Mouse (Mus musculus): ENCODE results near the gene Slco3a1.

Gene Slco3a1

DNA sequence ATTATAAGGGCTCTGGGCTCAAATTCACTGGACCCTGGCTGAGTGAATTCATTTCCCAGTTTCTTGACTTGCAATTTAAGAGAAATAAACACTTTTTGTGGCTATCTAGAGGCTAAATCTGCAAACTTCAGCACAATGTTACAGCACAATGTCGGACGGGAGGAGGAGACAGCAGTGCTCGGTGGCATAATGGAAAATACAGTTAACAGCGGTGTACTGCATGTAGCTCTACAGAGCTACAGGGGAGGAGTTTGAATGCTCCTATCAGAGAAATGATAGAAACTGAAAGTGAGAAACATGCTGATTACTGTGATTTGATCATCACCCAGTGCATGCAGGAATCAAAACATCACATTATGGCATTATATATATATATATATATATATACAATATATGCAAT, 68.5 kb downstream of the Slco3a1 start:
- no peak for DNase-seq (ENCODE audit: low spot score in 2 of 2)

DNA sequence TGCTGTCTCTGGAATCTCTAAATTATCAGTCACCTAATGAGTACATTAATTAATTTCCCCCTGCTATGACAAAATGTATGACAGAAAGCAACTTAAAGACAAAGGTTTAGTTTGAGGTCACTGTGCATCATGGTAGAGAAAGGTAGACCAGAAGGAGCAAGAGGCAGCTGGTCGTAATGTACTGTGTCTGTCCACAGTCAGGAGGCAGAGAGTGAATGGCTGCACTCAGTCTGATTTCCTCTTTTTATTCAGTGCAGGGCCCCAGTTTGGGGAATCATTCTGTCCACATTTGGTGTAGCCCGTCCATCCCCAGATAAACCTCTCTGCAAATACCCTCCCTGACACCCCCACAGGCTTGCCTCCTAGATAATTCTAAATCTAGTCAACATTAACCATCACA, 68.9 kb downstream of the Slco3a1 start:
- DNase-seq (ENCODE audit: low spot score in 2 of 2) = no peak

DNA sequence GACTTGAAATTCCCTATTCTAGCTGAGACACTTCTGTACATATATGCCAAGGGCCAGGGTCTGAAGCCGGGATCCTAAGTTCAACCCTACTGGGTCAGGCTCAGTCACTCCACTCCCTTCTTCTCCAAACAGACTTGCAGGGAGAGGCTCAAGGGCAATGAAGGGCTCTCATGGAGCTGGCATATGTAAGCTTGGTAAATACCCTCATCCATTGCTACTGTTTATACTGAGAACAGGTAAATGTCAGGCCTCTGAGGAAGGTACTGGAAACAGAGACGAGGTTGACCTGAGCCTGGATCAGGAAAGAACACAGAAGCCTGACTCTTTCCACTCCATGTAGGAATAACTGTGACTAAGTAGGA, 70.6 kb downstream of the Slco3a1 start:
- DNase-seq (ENCODE audit: low spot score in 2 of 2) = no peak

DNA sequence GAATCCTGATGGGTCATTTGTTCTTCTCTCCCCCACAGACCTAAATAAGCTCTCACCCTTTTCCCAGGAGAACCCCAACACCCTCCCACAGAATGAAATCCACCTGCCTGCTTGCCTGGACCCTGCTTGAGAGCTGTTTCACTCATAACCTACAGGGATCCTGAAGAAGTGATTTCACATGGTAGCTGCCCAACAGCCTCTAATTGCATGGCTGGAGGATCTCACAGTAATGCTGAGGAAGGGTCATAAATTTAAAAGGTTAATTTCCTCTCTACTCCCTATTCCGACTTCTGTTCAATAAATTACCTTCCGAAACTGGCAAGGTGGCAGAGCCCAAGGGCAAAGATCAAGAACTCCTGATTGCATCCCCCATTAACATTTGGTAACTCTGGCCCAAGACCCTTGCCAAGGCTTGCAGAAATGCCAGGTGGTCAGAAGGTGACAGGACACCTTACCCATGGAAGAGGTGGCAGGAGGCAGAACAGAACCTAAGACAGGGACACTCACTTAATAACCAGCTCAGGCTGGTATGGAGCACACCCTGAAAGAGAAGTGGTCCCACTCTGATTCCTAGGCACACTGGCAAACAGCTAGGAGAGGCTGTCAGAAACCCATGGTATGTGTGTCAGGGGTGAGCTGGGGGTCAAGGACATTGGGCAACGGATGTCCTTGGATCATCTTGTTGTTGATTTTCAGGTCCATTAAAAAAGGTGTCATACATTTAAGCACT, 71.1 kb downstream of the Slco3a1 start:
- no peak for DNase-seq (ENCODE audit: low spot score in 2 of 2)

DNA sequence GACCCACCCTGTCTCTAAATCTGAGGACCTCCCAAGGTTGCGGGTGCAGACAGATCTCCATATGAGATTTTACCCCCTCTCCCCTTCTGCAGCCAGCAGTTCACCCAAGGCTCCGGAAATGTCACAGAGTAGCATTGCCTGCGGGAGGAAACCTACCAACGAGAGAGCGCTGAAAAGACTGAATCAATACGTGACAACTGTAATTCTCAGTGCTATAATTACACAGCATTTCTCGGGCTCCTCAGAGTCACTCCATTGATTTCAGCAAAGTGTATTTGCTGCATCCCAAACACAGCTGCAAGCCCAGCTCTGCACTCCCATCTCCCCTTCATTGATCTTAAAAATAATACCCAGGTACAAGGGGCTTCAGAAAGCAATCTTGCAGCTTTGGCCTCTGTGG, 82.8 kb downstream of the Slco3a1 start:
- no peak for DNase-seq (ENCODE audit: low spot score in 2 of 2)

DNA sequence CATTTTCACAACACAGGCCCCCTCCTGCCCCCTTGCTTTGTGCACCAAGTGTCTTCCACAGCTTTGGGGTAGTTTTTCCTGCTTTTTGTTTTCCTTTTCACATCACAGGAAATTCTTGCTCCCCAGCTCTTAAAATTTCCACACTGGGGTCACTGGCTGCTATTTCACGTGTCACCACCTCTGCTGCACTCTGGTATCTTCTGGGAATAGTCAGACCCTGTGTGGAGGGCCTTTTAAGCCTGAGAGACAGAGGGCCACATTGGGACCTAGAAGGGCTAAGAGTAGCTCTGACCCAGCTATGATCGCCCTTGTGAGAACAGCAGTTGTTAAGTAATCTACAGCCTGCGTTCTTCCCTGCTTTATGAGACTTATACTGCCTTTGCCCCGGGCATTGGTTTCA, 87.7 kb downstream of the Slco3a1 start:
- DNase-seq (ENCODE audit: low spot score in 2 of 2) = no peak

DNA sequence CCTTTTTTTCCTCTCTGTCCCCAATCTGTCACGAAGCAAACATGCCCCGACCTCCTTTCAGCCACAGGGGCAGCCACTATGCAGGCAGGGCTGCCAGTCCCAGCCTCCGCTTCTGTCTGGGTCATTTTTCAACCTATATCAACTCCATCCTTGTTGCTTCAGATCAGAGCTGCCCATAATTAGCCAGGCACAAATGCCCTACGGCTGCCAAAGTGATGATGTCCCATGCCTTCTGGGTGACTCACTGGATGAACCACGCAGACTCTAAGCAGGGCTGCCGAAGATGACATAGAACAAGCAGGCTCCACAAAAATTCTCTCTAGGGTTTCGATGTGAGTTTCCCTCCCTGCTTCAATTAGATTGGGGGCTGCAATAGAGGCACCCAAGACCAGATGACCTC, 89.9 kb downstream of the Slco3a1 start:
- no peak for DNase-seq (ENCODE audit: low spot score in 2 of 2)

DNA sequence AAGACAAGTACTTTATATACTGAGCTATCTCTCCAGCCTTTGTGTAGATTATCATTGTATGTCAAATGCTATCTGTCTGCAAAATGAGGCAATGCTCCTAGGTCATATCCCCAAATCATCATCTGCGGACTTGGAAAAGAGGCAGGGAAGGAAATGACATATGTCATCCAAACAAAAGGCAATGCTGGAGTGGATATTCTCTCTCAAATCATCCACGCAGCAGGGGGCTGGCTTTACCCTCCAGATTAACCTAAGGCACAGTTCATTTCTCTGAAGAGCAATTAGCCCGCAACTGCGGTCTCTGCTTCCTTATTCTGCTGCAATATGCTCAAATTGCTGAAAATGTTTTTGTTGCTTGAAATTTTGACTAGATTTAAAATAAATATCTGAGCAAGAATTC, 92.1 kb downstream of the Slco3a1 start:
- DNase-seq (ENCODE audit: low spot score in 2 of 2) = peak in 1 of 2 experiments; percentile 22

DNA sequence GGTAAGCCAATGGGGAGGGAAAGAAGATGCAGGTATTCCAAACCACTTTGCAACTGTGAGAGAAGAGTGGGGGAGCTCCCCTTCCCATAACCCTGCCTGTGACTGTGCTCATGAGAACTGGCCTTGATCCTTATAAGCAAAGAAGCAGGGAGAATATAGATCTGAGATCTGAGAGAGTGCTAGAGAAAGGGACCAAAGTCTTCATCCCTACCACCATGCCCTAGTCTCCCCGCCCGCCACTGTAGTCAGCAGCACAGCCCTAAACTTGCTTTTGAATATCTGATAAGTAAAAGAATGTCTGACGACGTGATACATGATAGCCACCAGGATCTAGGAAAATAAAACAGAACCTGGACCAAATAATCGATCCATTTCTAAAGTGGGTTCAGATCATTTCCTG, 92.8 kb downstream of the Slco3a1 start:
- DNase-seq (ENCODE audit: low spot score in 2 of 2) = no peak

DNA sequence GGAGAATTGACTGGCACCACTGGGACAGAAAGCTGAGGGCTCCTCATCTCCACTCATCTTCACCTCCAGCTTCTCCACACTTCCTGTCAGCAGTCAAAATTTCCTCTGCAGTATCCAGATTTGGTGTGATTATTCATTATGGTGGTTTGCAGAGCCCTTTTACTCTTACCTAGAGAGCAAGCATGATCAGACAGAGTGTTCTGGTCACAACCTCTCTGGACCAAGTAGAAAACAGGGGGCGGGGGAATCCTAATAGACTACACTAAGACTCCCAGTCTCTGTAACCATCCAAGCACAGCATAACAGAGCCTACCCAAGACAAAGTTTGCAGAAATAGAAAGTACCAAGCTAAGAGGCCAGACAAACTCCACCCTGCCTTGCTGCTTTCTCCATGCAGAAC, 93.4 kb downstream of the Slco3a1 start:
- no peak for DNase-seq (ENCODE audit: low spot score in 2 of 2)

DNA sequence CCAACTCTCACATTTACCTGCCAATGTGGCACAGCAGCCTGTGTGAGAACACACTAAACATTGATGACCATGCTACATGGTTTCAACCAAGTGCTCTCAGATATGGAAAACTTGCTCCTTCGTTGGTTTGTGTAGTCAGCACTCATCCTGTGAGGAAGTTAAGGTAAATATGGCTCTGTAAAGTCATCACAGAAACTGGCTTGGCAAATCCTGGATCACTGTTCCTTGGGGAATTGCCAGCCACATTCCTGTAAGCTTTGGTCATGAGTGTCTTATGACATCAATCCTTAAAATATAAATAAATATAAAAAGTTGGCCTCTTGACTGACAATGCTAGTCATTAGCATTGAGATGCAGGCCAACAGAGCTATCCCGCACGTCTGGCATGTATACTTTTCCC, 94.8 kb downstream of the Slco3a1 start:
- no peak for DNase-seq (ENCODE audit: low spot score in 2 of 2)

DNA sequence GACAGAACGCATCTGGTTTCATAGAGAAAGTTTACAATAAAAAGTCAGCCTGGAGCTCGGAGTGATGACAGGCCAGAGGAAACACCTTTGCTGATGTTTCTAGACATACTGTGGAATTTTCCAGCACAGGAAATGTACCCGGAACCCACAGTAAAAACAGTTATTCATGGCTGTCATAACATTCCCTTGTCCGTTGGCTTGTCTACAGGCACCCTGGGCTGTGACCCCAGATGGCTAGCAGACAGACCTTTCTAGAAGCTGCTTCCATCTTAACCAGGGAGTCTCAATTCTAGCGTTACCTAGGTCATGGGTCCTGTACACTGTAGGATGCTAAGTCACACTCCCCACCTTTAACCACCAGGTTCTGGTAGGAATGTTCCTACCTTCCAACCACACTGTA, 95.3 kb downstream of the Slco3a1 start:
- DNase-seq (ENCODE audit: low spot score in 2 of 2) = no peak

DNA sequence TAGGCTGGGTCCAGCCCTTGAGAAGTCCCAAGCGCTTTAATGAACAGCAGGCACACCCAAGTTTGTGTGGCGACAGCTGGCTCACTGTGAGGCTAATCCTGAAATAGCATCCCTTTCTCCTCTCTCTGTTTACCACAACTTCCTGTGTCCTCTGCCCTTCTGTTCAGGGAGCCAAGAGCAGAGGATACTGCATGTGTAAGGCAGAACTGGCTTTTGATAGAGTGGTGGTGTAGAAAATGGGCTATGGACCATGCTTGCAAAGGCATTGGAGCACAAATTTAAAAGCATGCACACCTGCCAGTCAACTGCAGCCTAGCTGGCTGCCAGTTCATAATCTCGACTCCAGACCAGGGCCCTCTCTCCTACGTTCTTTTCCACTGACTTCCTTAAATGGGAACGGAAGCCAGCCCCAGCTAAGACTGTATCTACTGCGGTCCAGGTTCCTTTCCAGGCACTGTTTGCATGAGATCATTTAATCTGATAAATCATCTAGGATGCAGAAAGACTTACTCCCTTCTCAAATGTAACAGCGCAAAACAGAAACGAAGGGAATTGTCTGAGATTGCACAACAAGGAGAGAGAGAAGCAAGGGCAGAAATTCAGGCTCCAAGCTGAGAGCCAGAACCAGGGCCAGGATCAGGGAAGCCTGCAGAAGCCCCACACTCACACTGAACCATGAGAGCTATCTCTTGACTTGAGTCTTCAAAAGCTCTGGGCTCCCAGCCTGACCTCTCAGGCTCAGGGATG, 95.9 kb downstream of the Slco3a1 start:
- DNase-seq (ENCODE audit: low spot score in 2 of 2) = no peak

DNA sequence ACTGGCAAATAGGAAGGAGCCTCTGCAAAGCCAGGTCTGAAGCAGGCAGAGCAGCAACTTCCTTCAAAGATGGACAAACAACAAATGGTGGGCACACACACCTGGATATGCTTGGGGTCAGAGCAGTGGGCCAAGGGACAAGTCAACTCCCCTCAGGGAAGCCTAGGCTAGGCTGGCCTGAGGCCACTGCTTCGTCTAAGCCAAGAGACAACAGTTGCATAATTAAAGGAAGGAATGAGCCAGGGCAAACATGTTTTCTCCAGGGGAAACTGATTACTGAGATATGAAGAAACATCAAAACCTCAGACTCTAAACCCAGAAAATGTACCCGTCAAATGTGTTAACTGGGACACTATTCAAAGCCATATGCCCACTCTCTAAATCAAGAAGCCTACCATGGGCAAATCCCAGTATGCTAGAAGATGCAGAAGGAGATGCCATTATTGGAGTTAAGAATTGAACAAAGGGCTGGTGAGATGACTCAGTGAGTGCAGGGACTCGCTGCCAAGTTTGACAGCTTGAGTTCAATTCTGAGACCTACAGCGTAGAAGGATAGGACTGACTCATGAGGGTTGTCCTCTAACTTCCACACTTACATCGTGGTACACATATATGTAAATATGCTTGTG, 97.1 kb downstream of the Slco3a1 start:
- peak in 1 of 2 experiments; percentile 26 for DNase-seq (ENCODE audit: low spot score in 2 of 2)

DNA sequence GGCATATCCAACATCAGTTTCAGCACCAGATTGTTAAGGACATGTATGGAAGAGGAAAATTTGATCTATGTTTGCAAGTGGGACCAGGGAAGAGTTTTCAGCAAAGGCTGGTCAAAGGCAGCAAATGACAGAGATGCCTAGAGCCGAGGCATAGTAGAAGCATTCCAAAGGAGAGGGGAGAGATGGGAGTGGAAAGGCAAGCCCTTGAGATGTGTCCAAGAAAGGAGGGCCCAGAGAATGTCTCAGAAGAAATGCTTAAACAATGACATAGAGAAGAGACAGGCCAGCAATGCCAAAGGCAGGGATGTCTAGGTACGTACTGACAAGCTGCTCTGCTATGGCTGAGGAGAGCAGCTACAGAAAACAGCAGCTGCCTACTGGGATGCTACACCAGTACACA, 97.8 kb downstream of the Slco3a1 start:
- DNase-seq (ENCODE audit: low spot score in 2 of 2) = no peak

DNA sequence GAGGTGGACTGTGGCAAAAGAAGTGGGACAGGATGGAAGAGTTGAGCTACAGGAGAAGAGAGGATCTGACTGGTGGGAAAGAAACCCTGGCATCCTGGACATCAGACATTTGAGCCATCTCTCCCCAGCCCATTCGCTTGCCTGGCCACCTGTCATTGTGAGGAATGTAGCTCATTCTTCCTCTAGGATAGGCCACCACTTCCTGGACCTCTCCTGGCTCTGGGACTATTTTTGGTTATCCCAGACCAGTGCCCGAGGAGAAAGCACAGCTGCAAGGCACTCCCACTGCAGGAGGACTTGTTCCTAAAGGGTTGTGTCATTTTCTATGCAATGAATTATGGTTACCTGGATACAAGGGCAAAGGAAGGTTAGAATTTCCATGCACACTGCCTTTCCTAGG, 103.5 kb downstream of the Slco3a1 start:
- DNase-seq (ENCODE audit: low spot score in 2 of 2) = no peak

DNA sequence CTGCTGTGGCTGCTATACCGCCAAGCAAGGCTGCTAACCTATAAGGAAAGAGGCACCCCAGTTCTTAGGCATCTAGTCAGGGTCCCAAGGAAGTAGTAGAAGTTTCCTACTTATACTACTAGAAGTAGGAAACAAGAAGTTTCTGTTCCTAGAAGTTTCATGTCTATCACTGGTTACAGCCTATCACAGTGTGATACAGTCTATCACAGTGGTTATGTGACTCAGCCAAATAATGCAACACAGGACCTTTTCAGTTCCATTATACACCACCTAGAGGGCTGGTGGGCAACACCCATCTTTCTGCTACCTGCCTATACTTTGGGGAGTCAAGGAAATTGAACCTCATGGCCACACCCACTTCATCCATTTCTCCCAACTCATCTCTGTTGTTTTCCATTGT, 104.8 kb downstream of the Slco3a1 start:
- DNase-seq (ENCODE audit: low spot score in 2 of 2) = no peak

DNA sequence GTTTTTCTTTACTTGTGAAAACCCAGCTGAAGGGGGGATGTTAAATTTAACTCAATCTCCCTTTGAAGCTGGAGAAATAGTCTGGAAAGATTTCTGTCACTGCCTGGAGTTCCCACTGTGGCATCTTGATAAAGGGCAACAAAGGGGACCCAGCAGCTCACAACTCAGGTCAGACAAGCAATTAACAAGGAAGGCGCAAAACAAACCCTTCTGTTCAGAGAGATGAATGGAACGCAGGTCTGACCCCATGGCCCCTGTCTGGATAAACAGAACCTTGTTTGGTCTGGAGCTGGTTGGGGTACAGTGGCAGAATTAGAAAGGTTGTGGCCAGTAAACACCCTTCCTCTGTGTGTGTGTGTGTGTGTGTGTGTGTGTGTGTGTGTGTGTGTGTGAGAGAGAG, 106.8 kb downstream of the Slco3a1 start:
- no peak for DNase-seq (ENCODE audit: low spot score in 2 of 2)

DNA sequence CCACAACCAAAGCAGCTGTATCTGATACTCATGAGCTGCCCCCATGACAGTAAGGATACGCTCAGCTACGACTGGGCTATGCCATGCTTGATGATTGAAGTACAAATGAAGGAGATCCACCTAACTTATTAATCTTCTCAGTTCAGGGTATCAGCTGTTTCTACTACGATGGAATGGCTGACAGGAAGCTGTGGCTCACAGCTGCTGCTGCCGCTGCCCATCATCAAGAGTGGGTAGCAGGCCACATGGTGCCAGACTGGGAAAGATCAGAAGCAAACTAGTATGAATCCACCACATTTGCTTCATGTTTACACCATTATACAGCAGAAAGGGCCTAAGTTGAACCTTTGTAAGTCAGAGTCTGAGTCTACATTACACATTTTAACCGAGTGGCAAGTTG, 109.4 kb downstream of the Slco3a1 start:
- DNase-seq (ENCODE audit: low spot score in 2 of 2) = no peak

DNA sequence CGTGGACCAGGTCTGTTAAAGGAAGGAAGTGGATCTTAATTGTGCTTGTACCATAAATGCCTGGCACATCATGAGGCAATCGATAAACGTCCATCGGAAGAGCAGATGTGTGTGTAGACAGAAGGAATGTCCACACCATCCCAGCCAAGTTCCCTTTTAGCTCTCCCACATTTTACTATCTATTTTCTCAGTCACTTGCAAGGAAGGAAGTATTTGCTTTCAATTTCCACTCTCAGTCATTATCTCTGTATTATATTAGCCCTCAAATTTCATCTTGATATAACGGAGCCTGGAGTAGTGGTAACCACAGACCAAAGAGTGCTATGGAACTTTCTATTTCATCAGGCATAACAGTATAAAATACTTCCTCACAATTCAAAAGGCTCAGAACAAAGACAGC, 112.2 kb downstream of the Slco3a1 start:
- DNase-seq (ENCODE audit: low spot score in 2 of 2) = no peak

DNA sequence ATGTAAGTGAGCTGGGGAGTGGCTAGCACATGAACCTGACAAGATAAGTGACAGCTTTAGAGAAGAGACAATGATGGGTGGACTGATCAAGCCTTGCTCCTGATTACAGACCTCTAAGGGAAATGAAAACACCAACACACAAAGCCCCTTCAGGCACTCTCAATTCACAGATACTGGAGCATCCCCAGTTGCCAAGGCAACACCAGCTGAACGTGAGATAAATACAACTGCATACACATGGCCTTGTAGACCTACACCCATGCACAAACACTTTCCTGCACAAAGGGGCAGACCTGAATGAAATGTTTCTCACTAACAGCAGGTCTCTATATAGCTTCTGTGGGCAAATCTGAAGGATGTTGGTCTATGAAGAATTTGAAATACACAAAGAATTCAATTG, 117.0 kb downstream of the Slco3a1 start:
- no peak for DNase-seq (ENCODE audit: low spot score in 2 of 2)

DNA sequence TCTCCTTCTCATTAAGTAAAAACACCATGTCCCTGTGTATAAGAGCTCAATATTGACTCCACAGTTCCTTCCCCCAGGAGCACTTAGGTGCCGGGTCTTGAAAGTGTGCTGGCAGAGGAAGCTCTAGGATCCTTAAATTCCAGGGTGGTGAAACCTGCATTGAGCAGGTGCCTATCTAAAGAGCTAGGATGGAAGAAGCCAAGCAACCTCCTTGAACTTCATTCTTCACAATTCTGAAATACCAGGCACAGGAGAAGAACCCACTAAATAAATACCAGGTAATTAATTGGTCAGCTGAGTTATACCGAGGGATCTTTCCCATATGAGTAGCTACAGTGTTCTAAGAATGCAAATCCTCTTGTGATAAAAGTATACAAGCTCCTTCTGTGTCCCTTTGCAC, 117.9 kb downstream of the Slco3a1 start:
- no peak for DNase-seq (ENCODE audit: low spot score in 2 of 2)

DNA sequence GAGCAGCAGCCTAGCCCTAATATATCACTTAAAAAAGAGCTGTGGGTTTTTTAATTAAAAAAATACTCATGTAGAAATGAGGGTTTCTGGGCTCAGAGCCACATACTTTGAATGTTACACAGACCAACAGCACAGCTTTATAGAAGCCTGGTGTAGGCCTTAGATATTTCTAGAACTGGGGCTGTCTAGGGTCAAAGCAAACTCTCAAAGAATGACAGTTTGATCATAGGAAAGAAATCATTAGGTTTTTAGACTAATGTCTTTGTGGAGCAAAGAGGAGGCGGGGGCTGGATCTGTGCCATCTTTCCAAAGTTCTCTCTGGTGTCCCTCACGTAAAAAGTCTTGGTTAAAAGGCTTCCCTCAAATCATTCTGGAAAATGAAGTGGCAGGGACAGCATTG, 121.6 kb downstream of the Slco3a1 start:
- no peak for DNase-seq (ENCODE audit: low spot score in 2 of 2)
